Mouse (Mus musculus) cerebellum, adult 9-10 months (tissue): ENCODE data around the gene Dnmt3a.

ENCODE experiments used
- DNase-seq: peaks from one replicate; pipeline ENCODE4 v3.0.0; 2022

The Dnmt3a gene

DNA sequence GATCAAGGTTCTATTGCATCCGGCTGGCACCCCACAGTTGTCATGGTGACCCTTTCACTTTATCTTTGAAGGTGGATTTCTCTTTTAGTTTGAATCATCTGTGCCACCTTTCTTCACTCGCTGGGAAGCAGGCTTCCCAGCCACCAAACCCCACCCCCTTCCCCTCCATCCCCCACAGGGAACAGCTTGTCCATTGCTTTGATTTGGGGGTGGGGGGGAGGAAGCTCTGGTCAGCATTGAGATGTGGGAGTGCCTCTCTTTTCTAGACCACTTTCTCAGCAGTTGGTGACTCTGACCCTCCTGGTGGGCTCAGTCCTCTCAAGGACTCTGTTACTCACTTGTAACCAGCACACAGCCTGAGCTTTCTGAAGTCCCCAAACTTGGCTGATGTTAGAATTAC lies 80.8 kb downstream of the Dnmt3a start:
- DNase-seq: no peak

DNA sequence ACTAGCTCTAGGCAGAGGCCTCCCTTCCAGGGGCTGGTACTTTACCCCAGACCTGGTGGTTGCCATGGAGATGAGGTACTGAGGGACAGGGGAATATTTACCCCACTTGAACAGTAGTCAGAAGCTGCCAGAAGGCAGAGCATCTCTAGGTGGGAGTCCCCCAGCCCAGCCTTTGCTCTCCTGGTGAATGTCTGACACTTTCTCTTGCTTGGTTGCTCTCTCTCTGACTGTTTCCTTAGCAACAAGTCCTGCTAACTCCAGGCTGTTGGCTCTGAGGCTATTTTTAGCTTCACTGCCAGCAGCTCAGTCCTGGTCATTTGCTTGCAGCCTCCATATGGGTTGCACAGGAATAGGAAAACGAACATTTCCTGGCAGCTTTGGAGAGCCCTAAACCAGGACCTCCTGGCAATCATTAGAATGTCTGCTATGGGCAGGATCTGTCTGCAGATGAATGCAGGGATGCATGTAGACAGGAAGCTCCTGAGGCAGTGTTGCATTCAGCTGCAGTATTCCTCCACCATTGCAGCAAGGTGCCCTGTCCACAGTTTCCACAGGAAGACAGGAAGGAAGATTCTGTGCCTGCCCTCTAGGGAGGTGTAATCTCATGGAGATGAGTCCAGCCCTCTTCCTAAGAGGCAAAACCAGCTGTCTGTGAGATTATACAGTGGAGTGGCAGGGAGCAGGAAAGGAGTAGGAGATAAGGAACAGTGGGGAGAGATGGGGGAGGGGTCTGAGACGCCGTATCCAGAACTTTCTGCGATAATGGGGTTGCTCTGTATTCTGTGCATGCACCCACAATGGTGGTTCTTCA lies 81.9 kb downstream of the Dnmt3a start:
- DNase-seq: peak; percentile 92

DNA sequence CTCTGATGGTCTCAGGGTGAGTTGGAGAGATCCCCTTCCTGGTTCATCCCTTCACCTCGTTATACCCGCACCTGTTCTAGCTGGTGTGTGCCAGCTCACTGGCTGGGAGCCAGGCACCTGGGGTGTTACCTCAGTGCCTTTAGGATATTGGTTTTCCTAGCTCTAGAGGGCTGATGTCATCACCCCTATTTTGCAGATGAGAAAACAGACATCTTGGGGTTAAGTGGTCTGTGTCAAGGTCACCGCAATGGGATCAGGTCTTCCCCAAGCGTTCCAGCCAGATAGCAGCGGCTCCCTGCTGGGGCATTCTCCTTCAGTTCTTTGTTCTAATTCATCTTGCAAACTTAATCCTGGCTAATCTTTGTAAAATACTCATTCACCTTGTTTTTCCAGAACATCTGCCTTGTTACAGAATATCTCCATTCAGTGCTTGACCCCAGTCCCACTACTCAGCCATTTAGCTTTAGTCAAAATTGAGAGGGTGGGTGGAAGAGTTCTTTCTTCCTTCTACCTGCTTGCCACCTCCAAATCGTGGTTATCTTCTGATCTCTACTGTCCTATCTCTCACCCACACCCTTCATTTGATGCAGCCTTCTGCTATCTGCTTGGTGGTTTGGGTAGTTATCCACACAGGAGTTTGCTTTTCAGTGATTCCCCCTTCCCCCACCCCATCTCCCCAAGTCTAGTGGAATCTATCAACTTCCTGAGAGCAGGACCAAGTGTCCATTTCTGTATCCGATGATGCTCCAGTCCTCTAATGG lies 84.2 kb downstream of the Dnmt3a start:
- DNase-seq: peak; percentile 94

DNA sequence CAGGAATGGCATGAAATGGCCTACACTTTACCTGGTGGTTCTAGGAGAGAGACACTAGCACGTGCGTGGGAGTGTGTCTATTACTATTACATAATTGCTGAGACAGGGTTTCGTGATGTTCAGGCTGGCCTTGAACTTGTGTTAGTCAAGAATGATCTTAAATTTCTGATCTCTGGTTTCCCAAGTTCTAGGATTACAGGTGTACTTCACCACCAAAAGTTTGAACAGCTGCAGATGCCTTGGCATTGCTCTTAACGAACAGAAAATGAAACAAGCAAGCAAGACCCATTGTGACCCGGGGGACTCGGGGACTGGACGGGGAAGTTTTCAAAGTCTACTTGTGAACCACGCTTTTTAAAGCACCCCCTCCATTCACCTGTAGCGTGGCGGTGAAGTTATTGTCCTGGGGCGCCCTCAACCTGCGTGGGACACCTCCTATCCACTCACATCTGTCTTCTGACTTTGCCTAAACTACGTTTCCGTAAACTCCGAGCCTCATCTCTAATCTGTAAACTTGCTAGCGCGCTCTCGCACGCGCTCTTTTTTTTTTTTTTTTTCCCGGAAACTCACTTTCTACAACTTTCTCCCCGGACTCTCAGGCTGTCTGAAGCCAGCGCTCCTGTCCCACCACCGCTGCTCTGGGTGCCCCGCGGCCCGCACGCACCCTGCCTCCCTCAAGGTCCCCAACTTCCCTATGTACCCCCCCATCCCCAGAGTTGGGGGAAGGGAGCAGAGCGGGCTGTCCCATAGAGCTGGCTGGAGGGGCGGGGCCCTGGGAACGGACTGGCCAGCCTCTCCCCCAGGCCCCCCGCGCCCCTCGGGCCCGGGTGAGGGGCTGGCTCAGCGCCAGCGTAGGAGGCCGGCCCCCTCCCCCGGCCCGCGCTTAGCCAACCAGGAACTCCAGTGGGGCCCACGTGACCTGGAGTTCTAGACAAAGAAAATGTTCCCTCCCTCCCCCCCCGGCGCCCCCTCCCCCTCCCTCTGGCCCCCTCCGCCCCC lies 85.2 kb downstream of the Dnmt3a start:
- no peak for DNase-seq

GRCm38 (mm10) chr12:3891779-3892239 lies 86.0 kb downstream of the Dnmt3a start:
- no peak for DNase-seq

- DNase-seq: no peak
Observed at GRCm38 (mm10) chr12:3892240-3893059, 86.6 kb downstream of the Dnmt3a start.

- no peak for DNase-seq
Observed at GRCm38 (mm10) chr12:3893335-3893734, 87.5 kb downstream of the Dnmt3a start.

- DNase-seq: no peak
Observed at GRCm38 (mm10) chr12:3894525-3894924, 88.7 kb downstream of the Dnmt3a start.

- DNase-seq: no peak
Observed at GRCm38 (mm10) chr12:3897057-3897545, 91.3 kb downstream of the Dnmt3a start.

GRCm38 (mm10) chr12:3898811-3899210 lies 93.0 kb downstream of the Dnmt3a start:
- DNase-seq: no peak

- DNase-seq: no peak
Observed at GRCm38 (mm10) chr12:3905436-3905835, 99.6 kb downstream of the Dnmt3a start.

DNA sequence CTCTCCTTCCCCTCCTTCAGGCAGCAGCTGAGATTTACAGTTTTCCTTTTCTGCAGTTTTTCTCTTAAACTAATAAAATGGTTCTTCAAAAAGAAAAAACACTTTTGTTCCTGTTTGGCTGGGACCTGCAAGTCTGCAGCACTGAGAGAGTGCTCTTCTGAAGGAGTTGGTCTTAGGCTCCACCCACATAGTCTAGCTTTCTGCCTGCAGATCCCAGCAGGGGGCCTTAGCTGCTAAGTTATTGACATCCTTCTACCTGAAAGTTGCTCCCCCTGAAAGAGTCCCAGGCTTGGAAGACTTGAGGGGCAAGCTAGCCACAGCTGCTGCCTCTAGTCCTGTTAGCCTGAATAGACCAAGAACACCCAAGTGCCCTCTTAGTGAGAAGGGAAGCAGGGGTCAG lies 100.5 kb downstream of the Dnmt3a start:
- no peak for DNase-seq

DNA sequence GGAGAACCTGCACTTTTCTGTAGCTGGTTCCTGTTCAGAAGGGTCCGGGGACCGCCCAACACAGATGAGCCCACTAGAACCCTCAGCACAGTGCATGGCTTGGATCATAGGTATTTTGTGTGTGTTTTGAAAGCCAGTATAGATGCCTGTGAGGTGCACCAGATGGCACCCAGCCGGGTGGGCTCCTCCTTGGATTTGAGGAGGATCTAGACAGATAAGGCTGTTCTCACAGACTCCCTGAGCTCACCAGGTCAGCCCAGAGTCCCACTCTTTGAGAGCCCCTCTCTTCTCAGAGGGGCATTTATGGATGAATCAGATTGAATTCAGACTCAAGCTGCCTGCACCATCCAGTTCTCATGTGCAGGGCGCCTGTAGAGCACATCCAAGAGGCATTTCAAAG lies 101.2 kb downstream of the Dnmt3a start:
- DNase-seq: no peak

DNA sequence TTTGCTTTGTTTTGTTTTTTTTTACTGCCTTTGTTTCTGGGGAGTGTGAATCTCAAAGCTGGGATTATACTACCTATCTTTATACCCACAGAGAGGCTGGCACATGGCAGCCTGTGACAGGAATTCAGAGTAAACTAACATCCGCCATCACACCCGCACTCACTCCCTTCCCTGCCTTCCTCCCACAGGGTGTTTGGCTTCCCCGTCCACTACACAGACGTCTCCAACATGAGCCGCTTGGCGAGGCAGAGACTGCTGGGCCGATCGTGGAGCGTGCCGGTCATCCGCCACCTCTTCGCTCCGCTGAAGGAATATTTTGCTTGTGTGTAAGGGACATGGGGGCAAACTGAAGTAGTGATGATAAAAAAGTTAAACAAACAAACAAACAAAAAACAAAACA lies 101.6 kb downstream of the Dnmt3a start:
- DNase-seq: no peak

- no peak for DNase-seq
Observed at GRCm38 (mm10) chr12:3910466-3911093, 104.8 kb downstream of the Dnmt3a start.

GRCm38 (mm10) chr12:3911831-3912348 lies 106.1 kb downstream of the Dnmt3a start:
- DNase-seq: no peak

GRCm38 (mm10) chr12:3915852-3916251 lies 110.0 kb downstream of the Dnmt3a start:
- DNase-seq: no peak

DNA sequence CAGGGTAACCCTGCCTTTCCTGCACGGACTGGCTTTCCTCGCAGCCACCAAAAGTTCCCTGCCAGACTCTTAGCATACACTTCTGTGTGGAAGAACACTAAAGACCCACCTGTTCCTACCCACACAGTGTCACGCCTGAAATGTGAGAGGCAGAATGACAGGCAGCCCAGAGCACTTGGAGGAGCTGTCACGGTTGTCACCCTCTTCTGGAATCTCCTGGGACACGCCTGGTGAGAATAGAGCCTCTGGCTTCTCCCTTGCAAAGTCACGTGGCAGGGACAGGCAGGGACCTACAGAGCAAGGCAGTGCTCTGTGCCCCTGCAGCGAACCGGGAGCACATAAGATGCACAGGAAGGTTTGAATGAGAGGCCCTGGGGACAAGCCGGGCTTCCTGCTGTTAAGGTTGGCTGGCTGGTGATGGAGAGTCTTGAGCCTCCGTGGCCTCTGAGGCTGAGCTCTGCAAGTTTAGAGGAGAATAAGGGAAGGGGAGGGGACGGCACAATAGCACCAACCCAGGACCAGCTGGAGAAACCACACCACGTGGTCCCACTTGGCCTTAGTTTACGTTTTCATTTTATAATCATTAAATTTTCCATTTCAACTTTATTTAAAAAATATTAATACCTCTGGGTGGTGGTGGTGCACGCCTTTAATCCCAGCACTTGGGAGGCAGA lies 112.0 kb downstream of the Dnmt3a start:
- DNase-seq: no peak

- no peak for DNase-seq
Observed at GRCm38 (mm10) chr12:3918577-3918976, 112.8 kb downstream of the Dnmt3a start.

DNA sequence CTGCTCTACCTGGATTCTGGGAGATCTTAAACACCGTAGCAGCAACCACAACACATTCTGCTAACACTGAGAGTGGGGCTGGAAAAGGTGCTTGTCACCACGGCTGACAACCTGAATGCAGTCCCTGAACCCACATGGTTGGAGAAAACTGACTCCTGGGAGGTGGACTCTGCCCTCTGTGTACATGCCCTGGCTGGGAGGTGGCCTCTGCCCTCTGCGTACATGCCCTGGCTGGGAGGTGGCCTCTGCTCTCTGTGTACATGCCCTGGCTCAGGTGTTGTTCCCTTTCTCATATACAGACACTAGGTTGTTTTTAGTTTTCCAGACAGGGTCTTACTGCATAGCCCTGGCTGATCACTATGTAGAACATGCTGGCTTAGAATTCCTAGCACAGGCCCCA lies 113.6 kb downstream of the Dnmt3a start:
- DNase-seq: no peak
